Mouse (Mus musculus): ENCODE measurements around the gene Rnf26.
A peak's percentile ranks its signal among the peaks of the same experiment; 100 is the strongest.
"Not testable (repeated sequence)": the region's sequence is repeated elsewhere in the genome, so short reads cannot be mapped to it uniquely, and the experiment has no call there.

Gene Rnf26

DNA sequence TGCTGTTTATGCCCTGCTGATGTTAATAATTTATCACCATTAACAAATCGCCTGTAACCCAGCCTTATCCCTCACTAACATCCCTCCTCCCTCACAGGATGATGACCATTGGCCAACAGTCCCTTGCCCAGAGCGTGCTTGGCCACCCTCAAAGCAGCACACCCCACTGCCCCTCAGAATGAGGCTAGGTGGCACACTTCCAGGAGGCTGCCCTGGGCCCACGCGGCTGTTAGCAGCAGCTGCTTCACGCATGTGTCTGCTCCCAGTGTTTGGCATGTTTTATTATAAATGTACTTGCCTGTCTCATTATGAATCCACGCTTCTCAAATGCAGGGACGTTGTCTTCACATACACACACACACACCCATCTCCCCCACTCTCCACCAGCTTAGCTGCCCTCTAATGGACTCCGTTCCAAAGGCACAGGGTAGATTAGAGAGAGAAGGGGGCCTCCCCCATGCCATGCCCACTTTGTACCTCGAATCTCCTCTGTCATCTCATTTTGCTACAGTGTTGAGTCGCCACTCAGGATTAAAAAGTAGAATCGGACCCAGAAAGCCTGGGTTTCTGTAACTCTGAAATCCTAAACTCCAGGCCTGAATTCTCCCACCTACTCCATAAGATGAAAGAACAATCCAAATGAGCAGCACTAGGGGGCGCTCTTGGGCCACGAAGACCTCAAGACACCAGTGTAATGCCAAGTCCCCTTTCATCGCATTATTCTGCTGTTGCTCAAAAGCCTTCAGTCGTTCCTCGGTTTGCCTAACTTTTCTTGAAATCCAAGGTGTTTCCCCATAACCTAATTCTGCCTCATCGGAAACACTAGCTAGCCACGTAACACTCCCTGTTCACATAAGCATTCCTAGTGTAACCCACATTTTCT, 12.5 kb upstream of the Rnf26 start:
- DNase-seq (ENCODE audit: low read depth, low spot score): peak; percentile 81

GRCm38 (mm10) chr9:44125026-44125425, 11.7 kb upstream of the Rnf26 start:
- DNase-seq (ENCODE audit: low read depth, low spot score): no peak

DNA sequence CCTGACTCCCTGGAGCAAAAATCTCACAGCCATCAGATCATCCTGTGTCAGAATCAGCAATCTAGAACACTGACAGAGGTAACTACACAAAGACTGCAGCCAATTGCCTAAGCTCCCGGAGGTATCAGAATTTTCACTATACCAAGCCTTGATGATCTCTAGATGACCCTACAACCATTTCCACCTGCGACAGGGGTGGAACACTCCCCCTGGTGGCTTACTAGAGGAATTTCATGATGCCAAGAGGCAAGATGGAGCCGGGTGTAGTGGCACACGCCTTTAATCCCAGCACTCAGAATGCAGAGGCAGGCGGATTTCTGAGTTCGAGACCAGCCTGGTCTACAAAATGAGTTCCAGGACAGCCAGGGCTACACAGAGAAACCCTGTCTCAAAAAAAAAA, 11.0 kb upstream of the Rnf26 start:
- DNase-seq (ENCODE audit: low read depth, low spot score): peak; percentile 49

DNA sequence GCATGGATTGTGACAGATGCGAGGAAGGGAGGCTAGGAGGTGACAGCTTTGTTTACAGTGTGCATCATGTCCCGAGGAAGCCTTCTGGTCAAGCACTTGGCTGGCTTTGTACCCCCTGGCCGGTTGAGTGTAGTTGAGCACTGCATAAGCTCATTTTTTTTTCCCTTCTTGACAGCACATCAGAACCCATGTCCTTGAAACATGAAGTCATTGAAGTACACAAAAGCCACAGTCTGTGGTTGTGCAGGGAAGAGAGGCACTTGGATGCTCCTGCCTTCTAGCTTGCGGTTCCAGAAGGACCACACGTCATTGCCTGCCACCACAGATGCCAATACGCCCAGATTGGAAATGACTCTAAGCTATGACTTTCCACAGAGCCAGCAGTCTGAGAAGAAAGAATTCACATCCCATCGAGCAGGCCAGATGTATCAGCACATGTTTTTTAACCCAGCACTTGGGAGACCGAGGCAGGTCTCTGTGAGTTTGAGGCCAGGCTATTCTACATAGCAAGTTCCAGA, 6.7 kb upstream of the Rnf26 start:
- no peak for DNase-seq (ENCODE audit: low read depth, low spot score)

GRCm38 (mm10) chr9:44119011-44119410, 5.7 kb upstream of the Rnf26 start:
- DNase-seq (ENCODE audit: low read depth, low spot score): peak; percentile 64

GRCm38 (mm10) chr9:44116182-44116581, 2.9 kb upstream of the Rnf26 start:
- DNase-seq (ENCODE audit: low read depth, low spot score): peak; percentile 41

GRCm38 (mm10) chr9:44115599-44115998, 2.3 kb upstream of the Rnf26 start:
- peak; percentile 41 for DNase-seq (ENCODE audit: low read depth, low spot score)

GRCm38 (mm10) chr9:44114453-44114852, 1.1 kb upstream of the Rnf26 start:
- DNase-seq (ENCODE audit: low read depth, low spot score): peak; percentile 26

- DNase-seq (ENCODE audit: low read depth, low spot score): not testable (repeated sequence)
Measured at GRCm38 (mm10) chr9:44111909-44112308, 1.4 kb downstream of the Rnf26 start.

- peak; percentile 76 for DNase-seq (ENCODE audit: low read depth, low spot score)
Measured at GRCm38 (mm10) chr9:44109360-44110095, 3.8 kb downstream of the Rnf26 start.

GRCm38 (mm10) chr9:44108269-44109055, 4.9 kb downstream of the Rnf26 start:
- no peak for DNase-seq (ENCODE audit: low read depth, low spot score)

DNA sequence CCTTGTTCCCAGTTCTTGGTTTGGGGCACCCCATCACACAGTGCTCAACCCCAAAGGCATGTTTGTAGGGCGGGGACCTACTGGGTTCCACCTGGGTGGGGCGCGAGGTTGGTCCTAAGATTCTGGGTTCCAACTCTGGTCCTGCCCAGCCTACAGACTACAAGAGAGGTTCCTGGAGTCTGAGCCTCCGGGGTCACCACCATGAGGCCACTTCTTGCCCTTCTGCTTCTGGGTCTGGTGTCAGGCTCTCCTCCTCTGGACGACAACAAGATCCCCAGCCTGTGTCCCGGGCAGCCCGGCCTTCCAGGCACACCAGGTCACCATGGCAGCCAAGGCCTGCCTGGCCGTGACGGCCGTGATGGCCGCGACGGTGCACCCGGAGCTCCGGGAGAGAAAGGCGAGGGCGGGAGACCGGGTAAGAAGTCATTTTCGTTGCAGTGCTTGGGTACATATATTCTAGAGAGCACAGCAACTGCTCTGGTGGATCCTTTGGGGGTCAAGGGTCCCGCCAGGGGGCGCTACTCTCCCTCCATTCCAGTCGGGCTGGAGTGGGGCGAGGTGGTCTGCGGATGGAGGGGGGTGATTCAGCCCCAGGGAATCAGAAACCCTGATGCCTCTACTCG, 5.6 kb downstream of the Rnf26 start:
- no peak for DNase-seq (ENCODE audit: low read depth, low spot score)

DNA sequence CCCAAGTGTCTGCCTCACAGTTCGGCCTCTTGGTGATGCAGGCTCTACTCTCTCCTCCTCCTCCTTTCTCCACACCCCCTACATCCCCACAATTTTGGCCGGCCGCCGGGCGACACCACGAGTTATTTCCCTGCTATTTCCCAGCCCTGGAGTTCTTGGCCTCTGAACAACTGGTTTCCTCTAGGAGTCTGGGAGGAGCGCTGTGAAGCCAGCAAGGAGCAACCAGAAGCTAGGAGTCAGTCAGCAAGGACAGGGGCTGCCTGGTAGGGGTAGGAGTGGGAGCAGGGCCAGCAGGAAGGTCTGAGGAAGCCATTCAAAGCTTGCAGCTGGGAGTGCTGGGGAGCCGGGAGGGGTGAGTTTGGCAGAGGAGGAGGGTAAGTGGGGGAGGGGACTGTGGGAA, 6.2 kb downstream of the Rnf26 start, which contains the start of gene C1qtnf5:
TSS of gene C1qtnf5 (plus strand) at position 136 of the 400 bp plus-strand sequence.
- DNase-seq (ENCODE audit: low read depth, low spot score): no peak

DNA sequence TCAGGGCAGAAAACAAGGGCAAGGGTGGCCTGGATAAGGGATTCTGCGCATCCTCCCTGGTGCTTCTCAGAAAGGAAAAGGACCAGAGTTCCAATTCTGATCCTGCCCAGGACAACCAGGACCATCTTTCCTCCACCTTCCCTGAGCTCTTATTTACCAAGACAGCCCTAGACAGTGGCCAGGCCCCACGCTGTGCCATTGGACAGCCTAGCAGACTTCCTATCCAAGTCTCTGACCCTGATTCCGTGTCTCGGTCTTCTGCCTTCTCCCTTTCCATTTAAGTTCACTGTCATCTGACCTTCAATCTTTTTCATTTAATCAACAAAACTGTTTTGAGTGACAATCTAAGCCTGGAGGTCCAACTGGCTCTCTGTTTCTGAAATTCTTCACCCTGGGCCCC, 6.7 kb downstream of the Rnf26 start:
- no peak for DNase-seq (ENCODE audit: low read depth, low spot score)

DNA sequence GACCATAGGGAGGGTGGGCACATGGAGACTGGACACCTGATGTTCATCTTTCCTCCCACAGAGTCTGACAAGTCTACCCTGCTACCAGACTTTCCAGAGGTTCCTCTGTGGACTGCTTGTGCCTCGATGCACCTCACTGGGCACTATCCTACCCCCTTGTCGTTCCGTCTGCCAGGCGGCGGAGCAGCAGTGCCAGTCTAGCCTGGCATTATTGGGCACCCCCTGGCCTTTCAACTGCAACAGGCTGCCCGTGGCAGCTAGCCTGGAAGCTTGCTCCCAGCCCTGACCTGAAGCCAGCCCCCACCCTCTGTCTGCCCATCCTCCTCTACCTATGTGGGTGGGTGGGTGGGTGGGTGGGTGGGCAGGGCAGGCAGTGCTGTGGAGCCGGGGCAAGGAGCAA, 7.1 kb downstream of the Rnf26 start:
- DNase-seq (ENCODE audit: low read depth, low spot score): no peak

DNA sequence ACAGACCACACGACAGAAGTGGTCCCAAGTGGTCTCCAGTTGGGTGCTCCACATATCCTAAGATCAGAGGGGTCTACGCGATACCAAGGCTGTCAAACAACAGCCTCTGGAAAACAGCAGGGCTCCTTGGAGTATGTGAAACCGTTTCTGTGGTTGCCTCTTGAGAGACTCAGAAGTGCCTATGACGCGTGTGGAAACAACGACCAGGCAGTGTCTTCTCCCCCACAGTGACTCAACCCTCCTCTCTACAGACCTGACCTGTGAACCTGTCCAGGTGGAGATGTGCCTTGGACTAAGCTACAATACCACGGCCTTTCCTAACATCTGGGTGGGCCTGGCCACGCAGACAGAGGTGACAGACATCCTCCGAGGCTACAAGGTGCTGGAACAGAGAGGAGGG, 7.5 kb downstream of the Rnf26 start:
- DNase-seq (ENCODE audit: low read depth, low spot score): no peak

DNA sequence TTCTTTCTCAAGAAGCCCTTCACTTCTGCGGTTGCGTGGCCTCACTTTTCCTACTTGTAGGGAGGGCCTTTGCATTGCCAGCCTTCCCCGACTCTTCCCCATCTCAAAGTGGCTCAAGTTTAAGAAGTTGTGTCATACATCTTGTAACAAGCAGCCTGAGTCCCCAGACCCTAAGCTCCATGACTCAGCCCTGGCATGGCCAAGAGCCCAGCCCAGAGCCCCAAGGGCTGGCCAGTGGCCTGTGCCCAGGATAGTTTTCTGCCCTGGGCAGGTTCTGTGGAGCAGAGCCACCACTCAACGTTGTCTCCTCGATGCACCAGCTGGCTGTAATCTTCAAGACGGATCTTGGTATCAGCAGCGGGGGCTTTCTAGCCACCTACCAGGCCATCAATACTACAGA, 8.4 kb downstream of the Rnf26 start:
- no peak for DNase-seq (ENCODE audit: low read depth, low spot score)

DNA sequence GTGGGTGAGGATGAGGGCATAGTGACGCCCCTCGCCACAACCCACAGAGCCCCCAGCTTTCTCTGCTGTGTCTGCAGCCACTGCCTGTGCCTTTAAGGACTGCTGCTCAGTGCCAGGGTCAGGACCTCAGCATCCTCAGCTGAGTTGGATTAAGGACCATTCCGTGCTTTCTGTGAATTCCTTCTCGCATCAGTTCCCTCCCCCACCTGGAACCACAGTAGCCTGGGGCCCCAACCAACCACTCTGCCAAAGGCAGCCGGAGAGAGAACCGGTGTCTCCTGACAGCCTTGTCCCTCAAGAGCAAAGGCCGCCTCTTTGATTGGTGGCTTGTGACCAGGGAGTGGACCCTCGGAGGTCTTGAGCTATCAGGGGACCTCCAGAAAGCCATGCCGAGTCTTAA, 11.8 kb downstream of the Rnf26 start, which contains the start of gene Mfrp:
TSS of gene Mfrp (plus strand) at position 240 of the 400 bp plus-strand sequence.
- DNase-seq (ENCODE audit: low read depth, low spot score): no peak

DNA sequence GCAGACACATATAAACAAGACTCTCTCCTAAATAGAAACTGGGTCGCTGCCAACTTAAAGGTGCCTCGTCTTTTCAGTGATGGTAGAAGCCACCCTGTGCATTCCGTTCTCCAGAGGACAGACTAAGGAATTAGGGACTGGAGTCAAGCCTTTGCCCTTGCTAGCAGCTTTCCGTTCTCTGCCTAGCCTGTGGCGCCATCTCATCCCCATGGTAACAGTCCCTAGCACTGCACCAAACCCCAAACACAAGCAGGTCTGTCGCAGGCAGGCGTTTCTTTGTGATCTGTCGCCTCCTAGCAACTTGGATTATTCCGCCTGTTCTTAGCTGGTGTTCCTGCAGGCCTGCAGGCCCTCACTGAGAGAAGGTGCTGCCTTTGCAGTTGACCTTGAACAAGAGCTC, 16.8 kb downstream of the Rnf26 start:
- DNase-seq (ENCODE audit: low read depth, low spot score): no peak

GRCm38 (mm10) chr9:44095781-44096180, 17.5 kb downstream of the Rnf26 start:
- DNase-seq (ENCODE audit: low read depth, low spot score): peak; percentile 76

GRCm38 (mm10) chr9:44094737-44095136, 18.6 kb downstream of the Rnf26 start:
- DNase-seq (ENCODE audit: low read depth, low spot score): peak; percentile 84
